Mouse (Mus musculus) embryonic facial prominence, embryonic 14.5 days (tissue): ENCODE measurements at regions not wholly inside any gene's neighbourhood (a gene's known extent, or its start where the extent isn't known, plus 50 kb on each side); places are given as distances from the start of the nearest gene placed in this dataset.
A peak's percentile ranks its signal among the peaks of the same experiment; 100 is the strongest.

ENCODE experiments used
- ATAC-seq: fragments of 200-750 bp; cut with Nextera tagmentation; 2 replicates; pipeline ENCODE4 v1.8.0; 2017; ENCODE audit warnings: low read depth, moderate number of reproducible peaks, moderate TSS enrichment
- DNase-seq: peaks from one replicate; pipeline ENCODE4 v3.0.0-alpha.2; 2015; ENCODE audit warnings: low spot score
- H3K27ac ChIP-seq: fragments of 300-500 bp; sonication (generic); replicated peaks from 2 replicates; pipeline ENCODE4 v1.5.1; 2014; ENCODE audit warnings: low read depth, mild to moderate bottlenecking, low read length, moderate library complexity
- H3K27me3 ChIP-seq: fragments of 300-500 bp; sonication (generic); replicated peaks from 2 replicates; pipeline ENCODE4 v1.6.1; 2014; ENCODE audit warnings: low read length; ENCODE audit not compliant: control insufficient read depth, insufficient read depth
- H3K36me3 ChIP-seq: fragments of 300-500 bp; sonication (generic); 2 replicates; pipeline ENCODE4 v1.6.1; 2014; ENCODE audit warnings: low read length, mixed read lengths; ENCODE audit not compliant: control insufficient read depth, insufficient read depth
- H3K4me1 ChIP-seq: fragments of 300-500 bp; sonication (generic); 2 replicates; pipeline ENCODE4 v1.6.1; 2014; ENCODE audit warnings: antibody characterized with exemption, low read length; ENCODE audit not compliant: control insufficient read depth, insufficient read depth
- H3K4me2 ChIP-seq: fragments of 300-500 bp; sonication (generic); 2 replicates; pipeline ENCODE4 v1.6.1; 2014; ENCODE audit warnings: low read depth, mild to moderate bottlenecking, low read length, moderate library complexity, mixed read lengths
- H3K4me3 ChIP-seq: fragments of 300-500 bp; sonication (generic); 2 replicates; pipeline ENCODE4 v1.5.1; 2014; ENCODE audit warnings: low read depth, mild to moderate bottlenecking, low read length
- H3K9ac ChIP-seq: fragments of 300-500 bp; sonication (generic); 2 replicates; pipeline ENCODE4 v1.6.1; 2014; ENCODE audit warnings: low read depth, mild to moderate bottlenecking, low read length, moderate library complexity, mixed read lengths
- H3K9me3 ChIP-seq: fragments of 300-500 bp; sonication (generic); 2 replicates; pipeline ENCODE4 v1.6.1; 2016; ENCODE audit warnings: low read length; ENCODE audit not compliant: control insufficient read depth
- WGBS: fragments of 180-500 bp; shearing (Covaris S2); extraction: QIAGEN DNeasy Blood & Tissue Kit; methylation state at CpG from one replicate; pipeline ENCODE4 v1.1.7; 2014; 5-methylcytosine and 5-hydroxymethylcytosine counted together

GRCm38 (mm10) chr3:21564847-21565485 lies 511.5 kb upstream of the Tbl1xr1 start:
- H3K4me1 ChIP-seq, result peaks cover 23% of the 10 kb centered on the region
- peak overlapping the region; percentile 74 for H3K27ac ChIP-seq
- peak overlapping the region; percentile 21; the same call in 1 of the 2 replicates for H3K4me2 ChIP-seq
- H3K36me3 ChIP-seq, result no peaks in the 10 kb centered on the region
- ATAC-seq (no peak), DNase-seq (no peak)
- H3K9ac ChIP-seq, result no peak overlapping the region
- H3K27me3 ChIP-seq, result no peaks in the 10 kb centered on the region
- H3K9me3 ChIP-seq, result no peaks in the 10 kb centered on the region
- WGBS, result 35% methylated on average over 4 of the region's 4 CpGs
- H3K4me3 ChIP-seq, result no peak overlapping the region

GRCm38 (mm10) chr3:21569721-21570120 lies 506.7 kb upstream of the Tbl1xr1 start:
- 54% methylated on average over 1 of the region's 1 CpGs for WGBS
- peak; percentile 62 for DNase-seq
- H3K9ac ChIP-seq, result no peak overlapping the region

DNA sequence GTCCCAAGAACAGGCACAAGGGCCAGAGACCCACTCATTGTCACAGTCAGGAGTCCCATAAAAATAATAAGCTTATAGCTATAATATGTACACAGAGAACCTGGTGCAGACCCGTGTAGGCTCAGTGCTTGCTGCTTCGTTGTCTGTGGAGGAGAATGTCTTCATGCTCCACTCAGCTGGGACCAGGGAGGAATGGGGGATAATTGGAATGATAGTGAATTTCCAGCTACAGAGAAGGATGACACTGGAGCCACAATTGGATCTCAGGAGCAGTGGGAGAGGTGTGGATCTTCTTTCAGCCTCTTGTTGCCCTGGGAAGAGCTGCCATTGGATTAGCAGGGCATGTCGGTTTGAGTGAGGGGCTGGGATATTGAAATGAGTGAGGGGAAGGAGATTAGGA lies 497.8 kb upstream of the Tbl1xr1 start:
- no peak overlapping the region for H3K27ac ChIP-seq
- DNase-seq, result no peak
- H3K36me3 ChIP-seq, result no peaks in the 10 kb centered on the region
- no peaks in the 10 kb centered on the region for H3K9me3 ChIP-seq
- no peaks in the 10 kb centered on the region for H3K4me1 ChIP-seq
- ATAC-seq, result no peak
- H3K4me3 ChIP-seq, result no peak overlapping the region
- H3K9ac ChIP-seq, result no peak overlapping the region
- 69% methylated on average over 3 of the region's 3 CpGs for WGBS
- no peak overlapping the region for H3K4me2 ChIP-seq
- H3K27me3 ChIP-seq, result no peaks in the 10 kb centered on the region

More at GRCm38 (mm10) chr3:21569721-21570120, 506.7 kb upstream of the Tbl1xr1 start:
- Histone ChIP-seq H3K4me1 (peaks cover 4% of the 10 kb centered on the region), H3K4me2 (no peak overlapping the region), H3K9me3 (no peaks in the 10 kb centered on the region), H3K27me3 (no peaks in the 10 kb centered on the region), H3K4me3 (no peak overlapping the region), H3K36me3 (no peaks in the 10 kb centered on the region), H3K27ac (no peak overlapping the region)
- no peak for ATAC-seq

DNA sequence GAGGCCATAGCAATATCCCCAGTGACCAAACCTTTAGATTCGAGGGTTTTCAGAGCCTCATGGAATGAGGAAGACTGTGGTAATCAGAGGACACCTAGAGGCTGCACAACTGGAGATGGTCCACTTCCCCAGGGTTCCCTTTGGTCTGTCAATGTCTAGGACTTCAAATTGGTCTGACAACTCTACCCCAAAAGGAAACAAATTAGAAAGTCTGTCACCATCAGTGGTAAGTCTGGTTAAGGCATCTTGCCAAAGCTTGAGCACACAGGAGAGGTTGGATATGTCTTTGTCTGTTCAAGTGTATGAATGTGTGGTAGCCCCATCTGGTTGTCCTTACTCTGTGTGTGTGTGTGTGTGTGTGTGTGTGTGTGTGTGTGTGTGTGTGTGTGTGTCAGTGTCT lies 494.3 kb upstream of the Tbl1xr1 start:
- H3K4me3 ChIP-seq, result no peak overlapping the region
- H3K9ac ChIP-seq, result no peak overlapping the region
- DNase-seq, result no peak
- ATAC-seq, result no peak
- H3K36me3 ChIP-seq, result no peaks in the 10 kb centered on the region
- no peaks in the 10 kb centered on the region for H3K4me1 ChIP-seq
- no peaks in the 10 kb centered on the region for H3K27me3 ChIP-seq
- WGBS, result 76% methylated on average over 1 of the region's 1 CpGs
- H3K9me3 ChIP-seq, result no peaks in the 10 kb centered on the region
- H3K4me2 ChIP-seq, result no peak overlapping the region
- H3K27ac ChIP-seq, result no peak overlapping the region

DNA sequence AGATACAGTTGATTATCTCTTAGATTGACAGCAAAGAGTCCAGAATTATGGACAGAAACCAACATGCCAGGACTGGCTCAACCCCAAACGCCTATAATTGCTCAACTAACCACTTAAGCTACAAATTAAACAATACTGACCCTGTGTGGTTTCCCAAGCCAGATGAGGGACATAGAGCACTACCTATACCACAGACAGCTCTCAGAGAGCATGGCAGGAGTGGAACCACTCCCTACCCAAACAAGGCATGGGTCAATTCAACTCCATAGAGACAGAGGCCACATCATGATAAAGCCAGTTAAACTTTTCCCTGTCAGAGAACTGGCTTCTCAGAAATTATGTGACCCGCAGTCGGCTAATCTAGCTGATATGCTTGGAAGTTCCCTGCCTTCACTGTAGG lies 490.7 kb upstream of the Tbl1xr1 start:
- no peak overlapping the region for H3K4me2 ChIP-seq
- H3K4me1 ChIP-seq, result no peaks in the 10 kb centered on the region
- H3K27me3 ChIP-seq, result no peaks in the 10 kb centered on the region
- DNase-seq (no peak), ATAC-seq (no peak)
- H3K27ac ChIP-seq, result no peak overlapping the region
- 81% methylated on average over 3 of the region's 3 CpGs for WGBS
- H3K4me3 ChIP-seq, result no peak overlapping the region
- H3K9ac ChIP-seq, result no peak overlapping the region
- no peaks in the 10 kb centered on the region for H3K36me3 ChIP-seq
- H3K9me3 ChIP-seq, result no peaks in the 10 kb centered on the region

GRCm38 (mm10) chr3:21606846-21607245 lies 469.6 kb upstream of the Tbl1xr1 start:
- 92% methylated on average over 2 of the region's 2 CpGs for WGBS
- H3K36me3 ChIP-seq, result no peaks in the 10 kb centered on the region
- no peak overlapping the region for H3K4me3 ChIP-seq
- H3K27ac ChIP-seq, result no peak overlapping the region
- no peaks in the 10 kb centered on the region for H3K27me3 ChIP-seq
- ATAC-seq (no peak), DNase-seq (no peak)
- no peaks in the 10 kb centered on the region for H3K4me1 ChIP-seq
- H3K4me2 ChIP-seq, result no peak overlapping the region
- no peaks in the 10 kb centered on the region for H3K9me3 ChIP-seq
- no peak overlapping the region for H3K9ac ChIP-seq

- H3K4me1 ChIP-seq, result no peaks in the 10 kb centered on the region
- H3K9me3 ChIP-seq, result no peaks in the 10 kb centered on the region
- 85% methylated on average over 2 of the region's 2 CpGs for WGBS
- ATAC-seq, result no peak
- no peaks in the 10 kb centered on the region for H3K36me3 ChIP-seq
- H3K4me2 ChIP-seq, result no peak overlapping the region
- DNase-seq, result no peak
- no peak overlapping the region for H3K9ac ChIP-seq
- no peak overlapping the region for H3K4me3 ChIP-seq
- no peak overlapping the region for H3K27ac ChIP-seq
- H3K27me3 ChIP-seq, result no peaks in the 10 kb centered on the region
Observed at GRCm38 (mm10) chr3:21610231-21610630, 466.2 kb upstream of the Tbl1xr1 start.

DNA sequence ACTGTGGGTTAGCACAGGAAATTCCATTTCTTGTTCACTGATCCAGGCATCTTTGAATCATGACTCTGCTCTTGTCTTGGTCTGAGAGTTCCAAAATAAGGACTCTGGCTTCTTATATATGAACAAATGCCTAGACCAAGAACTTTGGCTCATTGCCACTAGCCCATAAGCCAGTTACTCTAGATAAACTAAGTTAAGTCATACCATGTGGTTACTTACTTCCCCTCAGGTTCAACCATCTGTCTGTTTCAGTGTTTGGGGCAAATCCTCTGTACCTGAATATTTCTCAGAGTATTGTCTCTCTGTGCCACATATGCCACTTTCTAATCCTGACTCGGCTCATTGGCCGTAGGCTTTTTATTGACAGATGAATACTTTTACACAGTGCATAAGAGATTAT lies 454.7 kb upstream of the Tbl1xr1 start:
- DNase-seq (no peak), ATAC-seq (no peak)
- no peak overlapping the region for H3K4me2 ChIP-seq
- no peak overlapping the region for H3K4me3 ChIP-seq
- 84% methylated on average over 2 of the region's 2 CpGs for WGBS
- no peaks in the 10 kb centered on the region for H3K9me3 ChIP-seq
- H3K4me1 ChIP-seq, result peaks cover 15% of the 10 kb centered on the region; the same call in 1 of the 2 replicates
- no peaks in the 10 kb centered on the region for H3K27me3 ChIP-seq
- H3K36me3 ChIP-seq, result no peaks in the 10 kb centered on the region
- no peak overlapping the region for H3K27ac ChIP-seq
- H3K9ac ChIP-seq, result no peak overlapping the region

DNA sequence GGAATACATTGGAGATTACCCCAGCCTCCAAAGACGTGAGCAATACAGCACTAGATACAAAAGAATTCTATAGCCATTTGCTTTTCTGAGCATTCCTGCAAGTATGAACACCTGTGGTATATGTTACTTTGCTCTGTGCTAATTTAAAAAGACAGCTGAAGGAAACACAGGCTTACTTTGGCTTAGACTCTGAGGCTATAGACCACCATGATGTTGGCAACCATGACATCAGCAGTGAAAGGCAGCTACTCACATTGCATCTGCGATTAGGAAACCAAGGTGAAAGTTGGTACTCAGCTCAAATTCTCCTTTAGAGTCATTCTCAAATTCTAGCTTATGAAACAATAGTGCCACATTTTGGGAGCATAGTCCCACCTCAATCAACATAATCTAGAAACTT lies 451.4 kb upstream of the Tbl1xr1 start:
- Histone ChIP-seq H3K36me3 (no peaks in the 10 kb centered on the region), H3K4me1 (peaks cover 15% of the 10 kb centered on the region; the same call in 1 of the 2 replicates), H3K4me2 (no peak overlapping the region), H3K27me3 (no peaks in the 10 kb centered on the region), H3K9ac (no peak overlapping the region), H3K9me3 (0 out of 2 replicates have a peak, but pooled peaks cover 2% of the 10 kb centered on the region), H3K27ac (peak overlapping the region; percentile 66; the same call in 1 of the 2 replicates), H3K4me3 (no peak overlapping the region)
- ATAC-seq (peak; percentile 78), DNase-seq (peak; percentile 63)
- WGBS, result 53% methylated on average over 2 of the region's 2 CpGs
